Mouse (Mus musculus): ENCODE data around the gene Dcaf5.

Dcaf5 gene

DNA sequence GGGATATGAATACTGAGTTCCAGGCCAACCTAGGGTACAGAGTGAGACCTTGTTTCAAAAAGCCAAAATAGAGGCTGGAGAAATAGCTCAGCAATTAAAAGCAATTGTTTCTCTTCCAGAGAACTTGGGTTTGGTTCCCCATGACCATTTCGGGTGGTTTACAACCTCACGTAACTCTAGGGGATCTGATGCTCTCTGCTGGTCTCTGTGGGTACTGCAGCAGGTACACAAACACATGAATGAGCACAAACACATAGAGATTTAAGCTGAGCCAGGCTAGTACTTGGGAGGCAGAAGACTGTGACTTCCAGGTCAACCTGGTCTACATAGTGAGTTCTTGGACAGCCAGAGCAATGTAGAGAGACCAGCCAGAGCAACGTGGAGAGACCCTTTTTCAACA, 28.6 kb downstream of the Dcaf5 start:
- DNase-seq (ENCODE audit: low read depth, low spot score), result peak; percentile 87

DNA sequence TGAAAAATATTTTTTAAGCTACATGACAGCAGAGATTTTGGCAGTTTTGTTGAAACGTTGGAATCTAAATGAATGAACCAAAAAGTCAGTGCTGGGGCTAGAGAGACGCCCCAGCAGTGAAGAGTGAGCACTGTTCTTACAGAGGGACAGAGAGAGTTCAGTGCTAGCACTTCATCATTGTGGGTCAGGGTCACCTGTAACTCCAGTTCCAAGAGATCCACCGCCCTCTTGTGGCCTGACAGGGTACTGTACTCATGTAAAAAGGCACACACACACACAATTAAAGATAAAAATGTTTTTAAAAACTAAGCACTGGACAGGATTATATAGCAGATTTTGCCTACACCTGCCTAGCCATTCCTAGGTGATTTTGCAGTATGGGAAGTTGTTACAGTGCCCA, 29.8 kb downstream of the Dcaf5 start:
- DNase-seq (ENCODE audit: low read depth, low spot score), result peak; percentile 79

DNA sequence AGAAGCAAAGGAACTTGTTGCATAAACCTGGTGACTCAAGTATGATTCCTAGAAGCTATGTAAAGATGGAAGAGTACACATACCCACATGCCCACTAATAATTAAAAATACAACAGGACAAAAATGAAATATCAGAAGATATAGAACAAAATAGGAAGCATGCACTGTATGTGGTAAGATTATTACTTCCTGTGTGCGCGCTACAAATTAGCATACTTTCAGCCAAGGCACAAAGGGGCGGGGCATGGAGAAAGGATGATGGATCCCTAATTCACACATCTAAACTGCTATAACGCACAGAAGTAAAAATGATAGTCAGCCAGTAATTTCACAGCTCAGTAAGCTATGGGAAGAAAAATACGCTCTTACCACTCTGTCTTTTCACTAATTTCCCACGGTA, 32.3 kb downstream of the Dcaf5 start:
- DNase-seq (ENCODE audit: low read depth, low spot score), result no peak

DNA sequence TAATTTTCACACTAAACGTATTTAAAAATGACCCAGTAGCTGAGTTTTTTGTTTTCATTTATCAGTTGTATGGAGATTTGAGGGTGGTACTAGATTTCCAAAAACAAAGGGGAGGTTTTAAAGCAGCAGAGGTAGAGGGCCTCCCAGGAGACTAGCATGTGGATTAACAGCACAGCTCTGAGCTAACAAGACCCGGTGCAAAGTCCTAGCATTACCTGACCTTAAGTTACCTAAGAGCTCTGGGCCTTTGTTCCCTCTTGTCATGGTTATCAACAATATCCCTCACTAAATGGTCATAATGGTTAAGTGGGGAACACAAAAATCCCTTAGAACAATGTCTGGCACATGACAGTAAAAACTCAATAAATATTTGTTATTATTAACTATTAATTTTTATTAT, 37.3 kb downstream of the Dcaf5 start:
- DNase-seq (ENCODE audit: low read depth, low spot score), result no peak

DNA sequence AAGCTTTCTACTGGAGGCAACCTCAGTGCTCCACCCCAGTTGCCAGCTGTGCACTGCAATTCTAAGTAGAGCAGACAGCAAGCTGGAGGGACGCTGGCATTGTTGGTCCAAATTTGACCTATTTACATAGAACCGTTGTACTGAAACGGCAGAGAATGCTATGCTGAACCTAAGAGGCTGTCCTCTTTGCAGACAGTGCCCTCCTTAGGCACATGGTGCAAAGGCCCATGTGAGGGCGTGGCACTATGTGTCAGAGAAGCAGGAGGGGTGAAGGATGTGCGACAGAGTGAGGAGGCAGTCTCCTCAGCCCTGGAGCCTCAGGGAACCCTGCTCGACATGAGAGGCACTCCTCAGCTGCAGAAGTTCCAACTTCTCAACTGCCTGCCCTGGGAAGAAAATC, 40.0 kb downstream of the Dcaf5 start:
- DNase-seq (ENCODE audit: low read depth, low spot score), result no peak

DNA sequence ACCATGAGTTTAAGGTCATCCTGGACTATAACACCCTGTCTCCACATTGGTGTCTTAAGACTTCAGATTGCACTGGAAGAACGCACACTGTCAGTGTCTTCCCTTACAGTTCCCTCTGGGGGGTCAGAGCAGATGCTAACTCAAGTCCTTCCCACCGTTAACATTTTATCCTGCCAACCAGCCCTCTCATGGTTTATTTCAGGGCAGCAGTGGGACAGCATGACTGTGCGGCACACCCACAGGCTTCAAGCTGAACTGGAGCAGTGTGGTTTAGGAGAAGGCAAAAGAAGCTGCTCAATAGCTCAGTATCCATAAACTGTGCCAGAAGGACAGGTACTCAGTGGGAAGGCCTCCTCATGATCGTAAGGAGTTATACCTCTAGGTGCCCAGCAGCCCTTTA, 41.1 kb downstream of the Dcaf5 start:
- no peak for DNase-seq (ENCODE audit: low read depth, low spot score)

DNA sequence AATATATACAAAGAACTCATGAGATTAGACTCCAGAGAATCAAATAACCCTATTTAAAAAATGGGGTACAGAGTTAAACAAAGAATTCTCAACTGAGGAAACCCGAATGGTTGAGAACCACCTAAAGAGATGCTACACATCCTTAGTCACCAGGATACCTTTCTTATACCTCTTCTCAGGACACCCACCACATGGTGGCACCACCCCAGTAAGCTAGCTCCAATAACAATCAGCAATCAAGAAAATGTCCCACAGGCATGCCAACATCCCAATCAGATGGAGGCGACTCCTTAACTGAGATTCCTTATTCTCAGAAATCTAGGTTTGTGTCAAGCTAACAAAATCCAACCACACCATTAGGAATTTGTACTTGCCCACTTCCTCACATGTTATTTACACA, 42.4 kb downstream of the Dcaf5 start:
- no peak for DNase-seq (ENCODE audit: low read depth, low spot score)

DNA sequence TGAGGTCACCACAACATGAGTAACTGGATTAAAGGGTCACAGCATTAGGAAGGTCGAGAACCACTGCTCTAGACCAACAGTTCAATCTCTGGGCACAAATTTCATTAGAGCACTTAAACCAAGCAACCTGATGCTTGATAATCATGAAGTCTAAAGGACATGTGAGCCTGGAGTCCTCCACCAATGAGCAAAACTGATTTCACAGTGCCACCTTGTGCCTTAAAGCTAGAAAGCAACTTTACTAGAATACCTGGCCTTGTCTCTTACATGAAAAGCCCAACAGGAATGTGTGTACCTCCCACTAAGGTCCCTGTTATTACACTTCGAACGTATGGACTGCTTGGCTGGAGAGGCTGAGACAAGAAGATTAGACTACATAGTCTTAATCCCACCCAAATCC, 47.0 kb downstream of the Dcaf5 start:
- DNase-seq (ENCODE audit: low read depth, low spot score), result peak; percentile 65

DNA sequence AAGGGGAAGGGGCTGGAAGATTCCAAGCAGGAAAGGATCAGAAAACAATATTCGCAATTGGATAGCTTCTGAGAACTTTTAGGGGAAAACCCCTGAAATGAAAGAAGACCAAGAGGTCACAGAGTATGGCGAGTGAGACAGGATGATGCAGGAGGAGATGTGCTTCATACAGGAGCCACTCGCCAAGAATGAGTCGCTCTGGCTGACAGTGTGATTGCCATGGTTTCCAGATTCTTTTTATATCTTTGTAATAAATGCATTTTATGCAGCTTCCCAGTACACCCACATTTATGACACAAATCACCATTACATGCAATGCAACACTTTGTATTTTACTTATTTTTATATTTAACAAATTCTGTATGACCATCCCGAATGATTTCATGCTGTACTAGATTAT, 49.1 kb downstream of the Dcaf5 start:
- DNase-seq (ENCODE audit: low read depth, low spot score), result no peak

DNA sequence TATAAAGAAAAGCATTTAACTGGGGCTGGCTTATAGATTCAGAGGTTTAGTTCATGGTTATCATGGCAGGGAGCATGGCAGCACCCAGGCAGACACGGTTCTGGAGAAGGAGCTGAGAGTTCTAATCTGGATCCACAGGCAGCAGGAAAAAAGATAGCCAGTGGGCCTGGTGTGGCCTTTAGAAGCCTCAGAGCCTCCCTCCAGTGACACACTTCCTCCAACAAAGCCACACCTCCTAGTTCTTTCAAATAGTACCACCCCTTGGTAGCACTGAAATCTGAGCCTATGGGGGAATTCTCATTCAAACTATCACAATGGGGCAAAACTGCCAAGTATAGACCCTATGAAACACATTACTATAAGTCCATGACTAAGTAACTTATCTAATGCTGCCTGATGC, 51.0 kb downstream of the Dcaf5 start:
- DNase-seq (ENCODE audit: low read depth, low spot score), result no peak

DNA sequence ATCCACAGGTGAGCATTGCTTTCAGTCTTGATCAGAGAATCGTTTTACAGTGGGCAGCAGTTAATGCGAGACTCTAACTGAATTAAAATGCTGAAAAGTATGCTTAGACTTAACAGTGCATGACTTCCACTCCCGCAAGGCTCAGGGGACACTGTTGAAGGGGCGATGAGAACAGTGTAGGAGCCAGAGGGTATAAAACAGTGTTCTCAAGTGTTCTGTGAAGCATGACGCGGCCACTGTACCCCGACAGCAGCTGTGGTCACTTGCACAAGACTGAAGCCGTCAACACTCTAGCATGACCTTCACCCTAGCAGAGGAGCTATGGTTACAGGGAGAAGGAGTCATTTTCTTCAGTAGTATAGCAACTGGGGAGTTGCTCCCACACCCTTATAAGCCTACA, 52.9 kb downstream of the Dcaf5 start:
- DNase-seq (ENCODE audit: low read depth, low spot score), result no peak

DNA sequence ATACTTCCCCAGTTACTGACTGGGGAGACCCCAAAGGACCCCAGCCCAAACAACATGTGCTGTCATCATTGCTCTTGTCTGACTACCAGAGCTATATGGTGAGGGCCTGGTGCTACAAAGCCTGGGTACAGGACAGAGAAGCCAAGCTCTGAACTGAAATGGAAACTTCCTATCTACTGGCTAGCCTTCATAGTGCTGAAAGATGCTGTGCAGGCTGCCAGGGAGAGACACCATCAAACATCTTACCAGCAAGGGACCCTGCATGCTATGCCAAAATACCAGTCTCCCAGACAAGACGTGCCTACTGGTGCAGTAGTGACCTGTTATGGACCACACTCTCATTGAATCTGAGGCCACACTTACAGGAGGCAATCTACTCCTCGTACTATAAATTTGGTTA, 53.6 kb downstream of the Dcaf5 start:
- no peak for DNase-seq (ENCODE audit: low read depth, low spot score)

DNA sequence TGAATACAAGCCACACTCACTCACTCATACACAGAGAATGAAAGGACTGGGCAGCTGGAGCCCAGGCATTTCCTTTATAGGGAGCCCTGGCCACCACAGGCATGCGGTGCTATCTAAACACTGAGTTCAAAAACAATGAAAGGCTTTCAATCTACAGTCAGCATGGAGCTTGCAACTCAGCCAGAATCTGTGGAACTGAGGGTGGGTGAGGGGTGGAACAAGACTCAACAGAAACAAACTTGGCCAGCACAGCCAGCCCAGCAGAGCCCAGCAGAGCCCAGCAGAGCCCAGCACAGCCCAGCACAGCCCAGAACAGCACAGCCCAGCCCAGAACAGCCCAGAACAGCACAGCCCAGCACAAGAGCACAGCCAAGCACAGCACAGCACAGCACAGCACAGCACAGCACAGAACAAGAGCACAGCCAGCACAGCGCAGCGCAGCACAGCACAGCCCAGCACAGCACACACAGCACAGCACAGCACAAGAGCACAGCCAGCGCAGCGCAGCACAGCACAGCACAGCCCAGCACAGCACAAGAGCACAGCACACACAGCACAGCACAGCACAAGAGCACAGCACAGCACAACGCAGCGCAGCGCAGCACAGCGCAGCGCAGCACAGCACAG, 56.5 kb downstream of the Dcaf5 start:
- no peak for DNase-seq (ENCODE audit: low read depth, low spot score)

DNA sequence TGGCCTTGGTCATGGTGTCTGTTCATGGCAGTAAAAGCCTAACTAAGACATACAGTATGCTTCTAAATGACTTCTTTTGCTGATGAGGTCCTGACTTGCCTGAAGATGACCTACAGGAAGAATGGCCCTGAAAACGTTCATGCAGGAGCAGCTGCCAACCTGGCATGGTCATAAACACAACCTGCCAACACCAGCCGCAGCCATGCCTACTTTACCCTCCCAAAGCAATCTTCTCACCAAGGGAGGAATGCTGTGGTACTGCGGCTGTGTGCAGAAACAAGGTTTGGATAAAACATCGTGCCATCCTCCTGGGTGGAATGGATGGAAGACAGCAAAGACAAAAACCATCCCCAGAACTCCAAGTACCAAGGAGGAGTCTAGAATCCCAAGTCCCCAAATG, 57.0 kb downstream of the Dcaf5 start:
- DNase-seq (ENCODE audit: low read depth, low spot score), result no peak

DNA sequence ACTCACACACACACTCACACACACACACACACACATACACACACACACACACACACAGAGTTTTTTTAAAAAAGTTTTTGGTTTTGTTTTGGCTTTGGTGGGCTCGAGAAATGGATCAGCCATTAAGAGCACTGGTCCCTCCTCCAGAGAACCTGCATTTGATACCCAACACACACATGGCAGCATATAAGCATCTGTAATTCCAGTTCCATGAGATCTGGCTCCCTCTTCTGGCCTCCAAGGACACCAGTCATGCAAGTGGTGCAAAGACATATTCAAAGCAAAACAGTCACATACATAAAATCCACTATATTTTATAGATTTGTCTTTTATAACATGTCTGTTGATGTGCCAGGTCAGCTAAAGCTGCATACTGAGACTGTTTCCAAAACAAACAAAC, 58.8 kb downstream of the Dcaf5 start:
- DNase-seq (ENCODE audit: low read depth, low spot score), result peak; percentile 57

DNA sequence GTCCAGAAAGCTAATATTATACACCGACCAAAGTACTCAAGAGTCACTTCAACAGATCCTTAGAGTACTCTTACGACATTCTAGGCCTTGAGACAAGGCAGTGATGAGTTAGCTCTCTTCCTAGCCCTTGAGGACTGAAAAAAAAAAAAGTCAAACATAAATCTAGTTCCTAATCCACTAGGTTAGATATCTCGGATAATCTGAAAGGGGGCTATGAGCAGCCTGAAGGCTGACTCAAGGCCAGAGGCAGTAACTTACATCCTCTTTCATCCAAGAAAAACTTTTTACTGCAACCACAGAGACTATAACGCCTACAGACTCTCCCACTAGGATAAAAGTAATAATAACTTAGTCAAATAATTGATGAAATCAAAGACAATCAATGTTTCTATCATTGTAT, 60.7 kb downstream of the Dcaf5 start:
- no peak for DNase-seq (ENCODE audit: low read depth, low spot score)

DNA sequence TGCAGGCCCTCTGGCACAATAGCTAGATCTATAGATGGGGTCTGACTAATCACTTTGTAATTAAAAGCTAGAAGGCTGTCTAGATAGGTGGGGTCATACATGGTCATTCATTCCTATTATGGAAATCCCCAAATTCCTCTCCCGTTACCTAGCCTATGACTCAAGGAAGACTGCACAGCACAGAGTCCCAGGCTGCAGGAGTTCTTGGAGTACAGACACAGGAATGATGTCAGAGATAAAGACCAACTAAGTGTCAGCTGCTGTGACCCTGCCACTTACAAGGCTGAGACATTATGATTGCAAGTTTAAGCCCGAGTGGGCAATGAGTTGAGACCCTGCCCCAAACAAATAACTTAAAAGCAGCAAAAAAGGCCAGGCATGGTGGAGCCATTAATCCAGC, 61.7 kb downstream of the Dcaf5 start:
- DNase-seq (ENCODE audit: low read depth, low spot score), result no peak

DNA sequence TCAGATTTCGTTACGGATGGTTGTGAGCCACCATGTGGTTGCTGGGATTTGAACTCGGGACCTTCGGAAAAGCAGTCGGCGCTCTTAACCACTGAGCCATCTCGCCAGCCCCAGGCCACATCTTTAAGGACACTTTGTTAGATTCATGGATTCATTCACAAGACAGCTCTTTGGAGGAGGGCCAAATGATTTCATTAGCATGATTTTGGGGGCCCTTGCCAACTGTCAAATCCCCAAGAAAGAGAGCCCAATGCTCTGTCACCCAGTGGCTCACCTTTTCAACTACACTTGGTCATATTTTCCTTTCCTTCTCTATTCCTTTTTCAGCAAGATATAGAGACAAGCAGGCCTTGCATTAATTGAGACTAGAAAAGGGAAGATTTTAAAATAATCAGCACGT, 63.5 kb downstream of the Dcaf5 start:
- no peak for DNase-seq (ENCODE audit: low read depth, low spot score)

DNA sequence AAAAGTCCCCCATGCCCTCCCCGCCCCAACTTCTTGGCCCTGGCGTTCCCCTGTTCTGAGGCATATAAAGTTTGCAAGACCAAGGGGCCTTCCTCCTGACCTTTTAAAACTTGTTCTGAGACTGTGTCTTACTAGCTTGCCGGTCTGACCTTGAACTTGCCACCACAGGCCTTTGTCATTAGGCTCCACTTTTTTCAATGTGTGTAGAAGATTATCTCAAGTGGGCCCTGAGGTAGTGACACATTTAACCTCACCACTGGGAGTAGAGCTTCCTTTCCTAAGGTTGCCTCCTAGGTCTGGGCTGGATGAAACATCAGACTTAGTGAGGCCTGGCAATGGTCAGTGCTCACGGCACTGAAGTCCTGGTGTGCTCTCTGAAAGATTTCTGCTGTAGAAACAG, 69.2 kb downstream of the Dcaf5 start:
- DNase-seq (ENCODE audit: low read depth, low spot score), result no peak

DNA sequence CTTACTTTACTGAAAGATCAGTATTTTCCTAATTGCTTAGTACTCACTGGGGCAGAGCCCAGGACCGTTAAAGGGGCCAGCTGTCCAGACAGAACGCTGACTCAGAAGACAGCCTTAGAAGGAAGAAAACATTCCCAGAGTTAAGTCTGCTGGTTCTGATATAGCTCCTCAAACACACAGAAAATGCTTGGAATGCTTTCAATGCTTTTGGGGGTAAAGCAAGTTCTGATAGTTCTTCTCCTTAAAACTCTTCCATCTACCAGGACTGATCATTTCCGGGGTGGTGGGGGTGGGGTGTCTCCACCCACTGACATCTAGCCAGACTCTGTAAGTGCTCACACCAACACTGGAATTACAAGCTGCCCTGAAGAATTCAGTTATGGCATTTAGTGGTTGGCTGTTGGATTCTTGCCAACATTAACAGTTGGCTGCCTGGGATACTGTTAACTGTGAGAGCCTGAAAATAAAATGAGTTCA, 70.4 kb downstream of the Dcaf5 start:
- DNase-seq (ENCODE audit: low read depth, low spot score), result peak; percentile 14

DNA sequence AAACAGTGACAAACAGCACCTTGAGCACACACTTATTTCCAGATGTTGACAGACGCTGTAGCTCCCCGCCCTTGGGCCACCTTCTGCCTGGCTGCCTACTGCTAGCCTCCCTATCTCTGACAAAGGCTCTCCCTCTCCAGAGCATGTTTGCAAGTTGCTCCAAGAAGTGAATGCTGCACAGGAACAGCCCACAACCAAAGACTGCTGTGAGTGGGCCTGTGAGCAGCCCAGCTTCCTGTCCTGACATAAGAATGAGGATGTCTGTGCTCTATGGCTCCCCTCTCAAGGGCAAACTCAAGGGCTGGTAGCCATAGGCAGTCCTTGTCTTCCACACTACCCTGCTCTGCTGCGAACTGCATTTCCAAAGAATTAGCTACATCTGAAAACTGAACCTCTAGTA, 71.1 kb downstream of the Dcaf5 start:
- peak; percentile 25 for DNase-seq (ENCODE audit: low read depth, low spot score)

DNA sequence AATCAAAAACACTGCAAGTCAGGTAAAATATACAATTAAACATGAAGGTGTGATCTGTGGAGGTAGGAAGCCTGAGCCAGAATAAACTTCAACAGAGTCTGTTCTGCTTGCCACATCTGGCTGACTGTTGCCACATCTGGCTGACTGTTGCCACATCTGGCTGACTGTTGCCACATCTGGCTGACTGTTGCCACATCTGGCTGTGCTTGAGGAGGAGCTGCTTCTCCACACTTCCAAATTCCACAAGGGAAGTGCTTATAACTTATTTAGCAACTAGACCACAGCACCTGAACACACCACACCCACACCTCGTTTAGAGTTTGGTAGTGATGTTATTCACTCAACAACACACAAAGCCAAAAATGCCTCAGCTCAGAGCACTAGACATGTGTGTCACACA, 74.7 kb downstream of the Dcaf5 start:
- DNase-seq (ENCODE audit: low read depth, low spot score), result no peak

DNA sequence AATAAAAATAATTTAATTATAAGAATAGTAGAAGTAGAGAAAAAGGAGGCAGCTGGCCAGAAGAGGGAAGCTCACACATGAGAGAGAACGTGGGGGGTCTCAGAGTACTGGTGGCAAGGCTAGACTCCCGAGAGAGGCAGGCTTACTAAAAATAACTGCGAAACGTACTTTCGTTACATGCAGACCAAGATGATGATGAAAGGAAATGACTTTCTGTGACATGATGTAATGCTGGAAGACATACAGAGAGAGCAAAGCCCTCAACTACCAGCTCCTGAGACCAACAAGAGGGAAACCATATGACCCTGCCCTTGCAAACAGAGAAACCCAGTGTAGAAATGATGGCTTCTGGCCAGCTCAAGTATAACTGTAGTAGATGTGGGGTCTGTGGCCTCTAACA, 76.1 kb downstream of the Dcaf5 start:
- DNase-seq (ENCODE audit: low read depth, low spot score), result no peak

DNA sequence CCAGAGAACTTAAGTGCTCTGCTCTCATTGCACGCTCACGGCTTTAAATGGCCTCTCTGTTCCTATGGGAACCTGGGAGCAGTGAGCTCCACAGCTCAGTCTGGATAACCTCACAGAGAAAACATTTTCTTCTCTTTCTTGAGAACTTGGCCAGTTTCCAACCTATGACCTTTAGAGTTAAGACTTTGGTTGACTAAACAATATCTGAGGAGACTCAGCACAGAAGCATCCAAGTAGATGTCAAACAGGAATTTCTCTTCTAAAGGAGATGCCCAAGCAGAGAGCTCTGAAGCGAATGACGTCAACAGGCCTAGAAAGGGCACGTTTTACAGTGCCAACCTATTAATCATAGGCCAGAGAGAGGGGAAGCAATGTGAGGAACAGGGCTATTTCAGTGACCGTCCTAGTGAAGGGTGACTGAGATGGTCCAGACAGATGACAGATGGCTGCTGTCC, 91.6 kb downstream of the Dcaf5 start:
- no peak for DNase-seq (ENCODE audit: low read depth, low spot score)
